Mouse (Mus musculus) hindbrain, embryonic 13.5 days (tissue): Measurements from ENCODE around the gene 0610010K14Rik. TPM values are rescaled to one million over a fixed set of nuclear protein-coding genes. Genes with fewer than 3 reads are reported as not detected.

Experiments
- ATAC-seq: fragments of 200-750 bp; cut with Nextera tagmentation; 2 replicates; pipeline ENCODE4 v1.8.0; 2017; ENCODE audit warnings: moderate TSS enrichment; ENCODE audit not compliant: low FRiP score
- H3K27ac ChIP-seq: fragments of 300-500 bp; sonication (generic); 2 replicates; pipeline ENCODE4 v1.5.1; 2015; ENCODE audit warnings: inconsistent platforms, mild to moderate bottlenecking, moderate library complexity
- H3K27me3 ChIP-seq: fragments of 300-500 bp; sonication (generic); 2 replicates; pipeline ENCODE4 v1.6.1; 2015; ENCODE audit warnings: mild to moderate bottlenecking, inconsistent platforms
- H3K36me3 ChIP-seq: fragments of 300-500 bp; sonication (generic); 2 replicates; pipeline ENCODE4 v1.6.1; 2015; ENCODE audit warnings: mild to moderate bottlenecking, inconsistent platforms
- H3K4me1 ChIP-seq: fragments of 300-500 bp; sonication (generic); replicated peaks from 2 replicates; pipeline ENCODE4 v1.6.1; 2015; ENCODE audit warnings: inconsistent platforms
- H3K4me2 ChIP-seq: fragments of 300-500 bp; sonication (generic); 2 replicates; pipeline ENCODE4 v1.6.1; 2015; ENCODE audit warnings: inconsistent platforms, mild to moderate bottlenecking, moderate library complexity
- H3K4me3 ChIP-seq: fragments of 300-500 bp; sonication (generic); 2 replicates; pipeline ENCODE4 v1.5.1; 2015; ENCODE audit warnings: mild to moderate bottlenecking, inconsistent platforms
- H3K9ac ChIP-seq: fragments of 300-500 bp; sonication (generic); 2 replicates; pipeline ENCODE4 v1.6.1; 2015; ENCODE audit warnings: mild to moderate bottlenecking, inconsistent platforms
- H3K9me3 ChIP-seq: fragments of 300-500 bp; sonication (generic); 2 replicates; pipeline ENCODE4 v1.6.1; 2016; ENCODE audit warnings: inconsistent platforms
- WGBS: fragments of 180-500 bp; shearing (Covaris S2); methylation state at CpG from one replicate; pipeline ENCODE4 v1.1.7; 2015; 5-methylcytosine and 5-hydroxymethylcytosine counted together
- polyA plus RNA-seq: library from polyadenylated mRNA; unstranded; fragments of >200 nt; fragmentation: Nextera tagmentation; extraction: Ambion mirVana; gene quantifications from 2 replicates; pipeline ENCODE4 v1.2.1, GENCODE M21; 2015

0610010K14Rik gene
- 193 and 201 TPM in 2 replicates for polyA plus RNA-seq

GRCm38 (mm10) chr11:70237457-70238167 is at the start of gene 0610010K14Rik:
0610010K14Rik (minus strand) TSS chr11:70237914.
- H3K4me2 ChIP-seq: peak within 1 kb of the TSS; percentile 94
- H3K36me3 ChIP-seq: peaks cover 21% of the 10 kb centered on the region
- H3K4me3 ChIP-seq: peak within 1 kb of the TSS; percentile 93
- H3K4me1 ChIP-seq: peaks cover 47% of the 10 kb centered on the region
- 0 out of 2 replicates have a peak, but pooled peaks cover 1% of the 10 kb centered on the region for H3K27me3 ChIP-seq
- peak within 1 kb of the TSS; percentile 95 for H3K27ac ChIP-seq
- under 1% methylated on average over 66 of the region's 70 CpGs for WGBS
- H3K9ac ChIP-seq: peak within 1 kb of the TSS; percentile 95
- peak; percentile 93 for ATAC-seq
- no peaks in the 10 kb centered on the region for H3K9me3 ChIP-seq

- H3K27ac ChIP-seq: no peak overlapping the region
- H3K9me3 ChIP-seq: no peaks in the 10 kb centered on the region
- no peaks in the 10 kb centered on the region for H3K4me1 ChIP-seq
- no peaks in the 10 kb centered on the region for H3K27me3 ChIP-seq
- H3K36me3 ChIP-seq: no peaks in the 10 kb centered on the region
- H3K4me2 ChIP-seq: no peak overlapping the region
- H3K9ac ChIP-seq: no peak overlapping the region
- H3K4me3 ChIP-seq: no peak overlapping the region
- no peak for ATAC-seq
- WGBS: 84% methylated on average over 5 of the region's 5 CpGs
Observed at GRCm38 (mm10) chr11:70285686-70286085, 48.0 kb upstream of the 0610010K14Rik start.

DNA sequence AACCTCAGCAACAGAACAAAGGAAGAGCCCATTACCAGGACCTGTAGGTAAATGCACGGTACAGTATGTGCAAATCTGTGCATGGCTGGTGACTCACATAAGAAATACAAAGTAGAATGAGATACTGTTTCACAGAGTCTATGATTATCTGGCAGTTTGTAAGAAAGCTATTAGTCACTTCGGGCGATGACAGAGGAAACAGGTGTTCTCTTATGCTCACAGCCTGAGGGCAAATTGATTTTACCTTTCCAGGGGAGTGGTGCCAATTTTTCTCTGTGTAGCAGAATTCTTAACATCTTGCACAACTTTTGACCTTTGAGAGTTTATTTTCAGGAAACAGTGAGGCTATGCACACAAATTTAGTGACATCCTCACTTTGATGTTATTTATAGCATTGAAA is 47.0 kb upstream of the 0610010K14Rik start:
- Histone ChIP-seq H3K36me3 (no peaks in the 10 kb centered on the region), H3K9me3 (no peaks in the 10 kb centered on the region), H3K9ac (no peak overlapping the region), H3K4me2 (no peak overlapping the region), H3K27ac (no peak overlapping the region), H3K4me3 (no peak overlapping the region), H3K4me1 (no peaks in the 10 kb centered on the region), H3K27me3 (no peaks in the 10 kb centered on the region)
- 85% methylated on average over 3 of the region's 3 CpGs for WGBS
- no peak for ATAC-seq

DNA sequence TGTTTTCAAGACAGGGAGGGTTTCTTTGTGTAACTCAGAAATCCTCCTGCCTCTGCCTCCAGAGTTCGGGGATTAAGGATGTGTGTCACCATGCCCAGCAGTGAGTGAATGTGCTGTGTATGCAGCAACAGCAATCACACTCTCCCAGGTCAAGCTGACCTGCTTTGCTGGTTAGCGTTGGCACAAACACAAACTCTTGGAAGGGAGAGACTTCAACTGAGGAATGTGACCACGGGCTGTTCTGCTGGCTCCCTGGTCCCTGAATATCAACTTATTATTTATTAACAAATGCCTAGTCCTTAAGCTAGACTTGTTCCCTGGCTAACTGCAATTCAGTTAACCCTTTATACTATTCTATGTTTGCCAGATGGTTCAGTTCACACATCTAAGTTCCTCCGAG is 46.0 kb upstream of the 0610010K14Rik start:
- no peak overlapping the region for H3K4me3 ChIP-seq
- H3K4me2 ChIP-seq: no peak overlapping the region
- no peaks in the 10 kb centered on the region for H3K36me3 ChIP-seq
- no peaks in the 10 kb centered on the region for H3K9me3 ChIP-seq
- WGBS: 91% methylated on average over 4 of the region's 4 CpGs
- no peak overlapping the region for H3K9ac ChIP-seq
- ATAC-seq: no peak
- no peak overlapping the region for H3K27ac ChIP-seq
- no peaks in the 10 kb centered on the region for H3K27me3 ChIP-seq
- H3K4me1 ChIP-seq: no peaks in the 10 kb centered on the region

GRCm38 (mm10) chr11:70280441-70280840 is 42.7 kb upstream of the 0610010K14Rik start:
- no peak for ATAC-seq
- H3K27me3 ChIP-seq: no peaks in the 10 kb centered on the region
- H3K36me3 ChIP-seq: no peaks in the 10 kb centered on the region
- H3K27ac ChIP-seq: no peak overlapping the region
- no peaks in the 10 kb centered on the region for H3K9me3 ChIP-seq
- 77% methylated on average over 3 of the region's 3 CpGs for WGBS
- no peak overlapping the region for H3K4me2 ChIP-seq
- H3K4me1 ChIP-seq: no peaks in the 10 kb centered on the region
- no peak overlapping the region for H3K4me3 ChIP-seq
- no peak overlapping the region for H3K9ac ChIP-seq

- Histone ChIP-seq H3K27ac (no peak overlapping the region), H3K9ac (no peak overlapping the region), H3K36me3 (no peaks in the 10 kb centered on the region), H3K4me3 (no peak overlapping the region), H3K27me3 (no peaks in the 10 kb centered on the region), H3K4me1 (no peaks in the 10 kb centered on the region), H3K4me2 (no peak overlapping the region), H3K9me3 (no peaks in the 10 kb centered on the region)
- no peak for ATAC-seq
- 80% methylated on average over 3 of the region's 3 CpGs for WGBS
Observed at GRCm38 (mm10) chr11:70278961-70279360, 41.2 kb upstream of the 0610010K14Rik start.

GRCm38 (mm10) chr11:70271641-70272040 is 33.9 kb upstream of the 0610010K14Rik start:
- ATAC-seq: no peak
- 81% methylated on average over 7 of the region's 7 CpGs for WGBS
- no peaks in the 10 kb centered on the region for H3K4me1 ChIP-seq

GRCm38 (mm10) chr11:70266405-70266804 is 28.7 kb upstream of the 0610010K14Rik start:
- ATAC-seq: no peak
- Histone ChIP-seq H3K27ac (no peak overlapping the region), H3K4me3 (no peak overlapping the region), H3K4me2 (no peak overlapping the region), H3K4me1 (no peaks in the 10 kb centered on the region), H3K27me3 (peaks cover 9% of the 10 kb centered on the region; the same call in 1 of the 2 replicates), H3K9ac (no peak overlapping the region), H3K9me3 (no peaks in the 10 kb centered on the region), H3K36me3 (no peaks in the 10 kb centered on the region)
- 92% methylated on average over 1 of the region's 1 CpGs for WGBS

More at GRCm38 (mm10) chr11:70271641-70272040, 33.9 kb upstream of the 0610010K14Rik start:
- H3K9ac ChIP-seq: no peak overlapping the region
- no peak overlapping the region for H3K27ac ChIP-seq
- no peak overlapping the region for H3K4me2 ChIP-seq
- 0 out of 2 replicates have a peak, but pooled peaks cover 3% of the 10 kb centered on the region for H3K27me3 ChIP-seq
- no peaks in the 10 kb centered on the region for H3K9me3 ChIP-seq
- H3K36me3 ChIP-seq: no peaks in the 10 kb centered on the region
- H3K4me3 ChIP-seq: no peak overlapping the region

DNA sequence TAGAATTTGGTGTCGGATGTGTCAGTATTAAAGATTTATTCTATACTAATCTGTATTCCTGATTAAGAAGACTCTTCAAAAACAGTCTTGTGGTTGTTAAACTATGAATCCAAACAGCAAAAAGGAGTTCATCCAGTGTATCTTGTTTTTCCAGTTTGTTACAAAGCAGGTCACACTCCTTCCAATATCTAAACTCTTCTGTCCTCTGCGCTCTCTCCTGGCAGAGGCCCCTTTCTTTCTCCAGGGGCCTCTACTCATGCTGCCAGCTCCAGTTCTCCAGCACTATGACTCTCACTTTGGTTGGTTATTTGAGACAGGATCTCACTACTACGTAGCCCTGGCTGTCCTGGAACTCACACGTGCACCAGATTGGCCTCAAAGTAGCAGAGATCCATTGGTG is 28.1 kb upstream of the 0610010K14Rik start:
- no peak overlapping the region for H3K4me3 ChIP-seq
- no peak for ATAC-seq
- 86% methylated on average over 4 of the region's 4 CpGs for WGBS

GRCm38 (mm10) chr11:70265252-70265651 is 27.5 kb upstream of the 0610010K14Rik start:
- H3K9me3 ChIP-seq: no peaks in the 10 kb centered on the region
- H3K27ac ChIP-seq: no peak overlapping the region
- H3K27me3 ChIP-seq: peaks cover 9% of the 10 kb centered on the region; the same call in 1 of the 2 replicates
- H3K36me3 ChIP-seq: no peaks in the 10 kb centered on the region
- ATAC-seq: no peak
- H3K4me2 ChIP-seq: no peak overlapping the region
- no peak overlapping the region for H3K4me3 ChIP-seq
- H3K9ac ChIP-seq: no peak overlapping the region
- WGBS: 62% methylated on average over 3 of the region's 3 CpGs
- H3K4me1 ChIP-seq: no peaks in the 10 kb centered on the region

More for the DNA sequence above, 28.1 kb upstream of the 0610010K14Rik start:
- Histone ChIP-seq H3K36me3 (no peaks in the 10 kb centered on the region), H3K4me2 (no peak overlapping the region), H3K27me3 (peaks cover 9% of the 10 kb centered on the region; the same call in 1 of the 2 replicates), H3K4me1 (no peaks in the 10 kb centered on the region), H3K9ac (no peak overlapping the region), H3K9me3 (no peaks in the 10 kb centered on the region), H3K27ac (no peak overlapping the region)

DNA sequence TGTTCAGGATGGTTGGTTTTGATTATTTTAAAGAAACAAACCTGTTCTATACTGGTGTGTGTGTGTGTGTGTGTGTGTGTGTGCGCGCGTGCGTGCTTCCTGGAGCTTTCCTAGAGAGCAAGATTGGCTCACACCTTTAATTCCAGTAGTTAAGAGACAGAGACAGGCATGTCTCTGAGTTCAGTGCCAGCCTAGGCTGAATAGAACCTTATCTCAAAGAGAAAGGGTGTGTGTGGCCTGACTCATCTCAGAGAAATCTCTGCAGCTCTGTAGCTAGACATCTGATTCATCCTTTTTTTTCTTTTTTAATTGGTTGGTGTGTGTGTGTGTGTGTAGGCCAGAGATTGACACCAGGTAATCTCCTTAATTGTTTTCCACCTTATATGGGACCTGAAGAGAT is 21.3 kb upstream of the 0610010K14Rik start:
- ATAC-seq: no peak
- 94% methylated on average over 4 of the region's 4 CpGs for WGBS

DNA sequence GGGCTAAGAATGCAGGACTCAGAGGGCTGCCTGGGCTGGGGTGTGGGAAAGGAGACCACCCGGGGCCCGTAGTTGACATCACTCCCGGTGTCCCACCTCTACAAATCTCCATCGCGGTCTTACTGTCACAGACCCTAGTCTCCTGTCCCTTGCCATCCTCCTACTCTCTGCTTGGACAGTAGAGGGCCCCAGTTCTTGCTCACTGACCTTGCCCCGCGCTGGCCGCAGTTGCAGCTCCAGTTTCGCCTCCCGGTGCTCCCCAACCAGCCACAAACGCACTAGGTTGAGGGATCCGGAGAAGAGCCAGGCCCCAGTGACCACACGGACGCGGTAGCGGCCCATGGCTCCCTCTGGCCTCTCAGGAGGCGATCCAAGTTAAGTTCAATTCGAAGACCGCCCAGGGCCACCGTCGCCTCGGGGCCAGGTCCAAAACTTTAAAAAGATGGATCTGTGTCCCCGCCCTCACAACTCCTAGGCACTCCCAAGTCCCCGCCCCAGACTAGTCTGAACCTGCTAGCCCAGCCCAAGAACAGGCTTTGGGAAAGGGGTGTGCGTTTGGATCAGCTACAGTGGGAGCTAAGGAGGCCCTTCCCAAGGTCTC is 17.3 kb upstream of the 0610010K14Rik start, which contains the start of gene Alox12:
Gene Alox12, minus strand, starts transcription at position 423 of the 601 bp plus-strand sequence.
- no peaks in the 10 kb centered on the region for H3K9me3 ChIP-seq
- peaks cover 71% of the 10 kb centered on the region for H3K27me3 ChIP-seq
- peak within 1 kb of the TSS; percentile 39 for H3K9ac ChIP-seq
- no peak within 1 kb of the TSS for H3K27ac ChIP-seq
- peak within 1 kb of the TSS; percentile 43 for H3K4me2 ChIP-seq
- H3K4me3 ChIP-seq: peak within 1 kb of the TSS; percentile 23
- WGBS: 2% methylated on average over 25 of the region's 25 CpGs
- no peaks in the 10 kb centered on the region for H3K36me3 ChIP-seq
- H3K4me1 ChIP-seq: peaks cover 4% of the 10 kb centered on the region
- ATAC-seq: no peak

More for the DNA sequence above, 21.3 kb upstream of the 0610010K14Rik start:
- H3K4me3 ChIP-seq: no peak overlapping the region
- H3K27ac ChIP-seq: no peak overlapping the region
- peaks cover 4% of the 10 kb centered on the region for H3K4me1 ChIP-seq
- H3K27me3 ChIP-seq: peaks cover 37% of the 10 kb centered on the region
- H3K9me3 ChIP-seq: no peaks in the 10 kb centered on the region
- no peak overlapping the region for H3K9ac ChIP-seq
- no peak overlapping the region for H3K4me2 ChIP-seq
- no peaks in the 10 kb centered on the region for H3K36me3 ChIP-seq
